Mouse (Mus musculus): ENCODE results near the gene Ppp4r2. TPM values are rescaled to one million over a fixed set of nuclear protein-coding genes. Genes with fewer than 3 reads are reported as not detected.

The Ppp4r2 gene
- total RNA-seq, 2 experiments from 2014 or later, result 71.9 to 85.0 TPM

- Histone ChIP-seq H3K27ac (no peak overlapping the region), H3K4me3 (no peak overlapping the region)
- TF ChIP-seq CTCF (IDR thresholded peaks at IDR 0.05), result no peak
- intact Hi-C loops (cut with DNase I), result no loop called here
- DNase-seq (ENCODE audit: extremely low spot score in 1 of 2, low spot score in 2 of 2), result no peak
These were observed 26.2 kb upstream of the Ppp4r2 start for GRCm38 (mm10) chr6:100807187-100807586.

- no peak for DNase-seq (ENCODE audit: extremely low spot score in 1 of 2, low spot score in 2 of 2)
- no peak overlapping the region for H3K4me3 ChIP-seq
- intact Hi-C loops (cut with DNase I), result no loop called here
- TF ChIP-seq CTCF (IDR thresholded peaks at IDR 0.05), result no peak
- H3K27ac ChIP-seq, result no peak overlapping the region
These were observed 25.7 kb upstream of the Ppp4r2 start for GRCm38 (mm10) chr6:100807746-100808145.

- TF ChIP-seq CTCF (IDR thresholded peaks at IDR 0.05), result no peak
- intact Hi-C loops (cut with DNase I), result no loop called here
- Histone ChIP-seq H3K27ac (no peak overlapping the region), H3K4me3 (no peak overlapping the region)
- no peak for DNase-seq (ENCODE audit: extremely low spot score in 1 of 2, low spot score in 2 of 2)
These were observed 25.1 kb upstream of the Ppp4r2 start for GRCm38 (mm10) chr6:100808221-100808778.

- no peak overlapping the region for H3K4me3 ChIP-seq
- no peak for DNase-seq (ENCODE audit: extremely low spot score in 1 of 2, low spot score in 2 of 2)
- H3K27ac ChIP-seq, result no peak overlapping the region
- no peak for TF ChIP-seq CTCF (IDR thresholded peaks at IDR 0.05)
- intact Hi-C loops (cut with DNase I), result no loop called here
These were observed 23.3 kb upstream of the Ppp4r2 start for GRCm38 (mm10) chr6:100810117-100810516.

GRCm38 (mm10) chr6:100811731-100812130, 21.7 kb upstream of the Ppp4r2 start:
- no peak overlapping the region for H3K27ac ChIP-seq
- H3K4me3 ChIP-seq, result no peak overlapping the region
- intact Hi-C loops (cut with DNase I), result no loop called here
- no peak for TF ChIP-seq CTCF (IDR thresholded peaks at IDR 0.05)
- DNase-seq (ENCODE audit: extremely low spot score in 1 of 2, low spot score in 2 of 2), result no peak

GRCm38 (mm10) chr6:100821367-100821766, 12.1 kb upstream of the Ppp4r2 start:
- Histone ChIP-seq H3K27ac (no peak overlapping the region), H3K4me3 (no peak overlapping the region)
- no peak for DNase-seq (ENCODE audit: extremely low spot score in 1 of 2, low spot score in 2 of 2)
- intact Hi-C loops (cut with DNase I), result no loop called here
- TF ChIP-seq CTCF (IDR thresholded peaks at IDR 0.05), result no peak

GRCm38 (mm10) chr6:100823356-100823755, 10.1 kb upstream of the Ppp4r2 start:
- DNase-seq (ENCODE audit: extremely low spot score in 1 of 2, low spot score in 2 of 2), result no peak
- Histone ChIP-seq H3K4me3 (no peak overlapping the region), H3K27ac (no peak overlapping the region)
- intact Hi-C loops (cut with DNase I), result no loop called here
- TF ChIP-seq CTCF (IDR thresholded peaks at IDR 0.05), result no peak

- H3K27ac ChIP-seq, result no peak overlapping the region
- intact Hi-C loops (cut with DNase I), result no loop called here
- no peak overlapping the region for H3K4me3 ChIP-seq
- TF ChIP-seq CTCF (IDR thresholded peaks at IDR 0.05), result no peak
- DNase-seq (ENCODE audit: extremely low spot score in 1 of 2, low spot score in 2 of 2), result no peak
These were observed 8.9 kb upstream of the Ppp4r2 start for GRCm38 (mm10) chr6:100824381-100824965.

- no peak for DNase-seq (ENCODE audit: extremely low spot score in 1 of 2, low spot score in 2 of 2)
- no peak for TF ChIP-seq CTCF (IDR thresholded peaks at IDR 0.05)
- intact Hi-C loops (cut with DNase I), result no loop called here
- Histone ChIP-seq H3K4me3 (no peak overlapping the region), H3K27ac (no peak overlapping the region)
These were observed 7.4 kb upstream of the Ppp4r2 start for GRCm38 (mm10) chr6:100826046-100826445.

GRCm38 (mm10) chr6:100828565-100828964, 4.9 kb upstream of the Ppp4r2 start:
- no peak overlapping the region for H3K27ac ChIP-seq
- intact Hi-C loops (cut with DNase I), result no loop called here
- no peak overlapping the region for H3K4me3 ChIP-seq
- no peak for TF ChIP-seq CTCF (IDR thresholded peaks at IDR 0.05)
- DNase-seq (ENCODE audit: extremely low spot score in 1 of 2, low spot score in 2 of 2), result no peak

- no peak for TF ChIP-seq CTCF (IDR thresholded peaks at IDR 0.05)
- no peak overlapping the region for H3K4me3 ChIP-seq
- no peak for DNase-seq (ENCODE audit: extremely low spot score in 1 of 2, low spot score in 2 of 2)
- intact Hi-C loops (cut with DNase I), result loop anchor here (5.0 to 10.0 kb wide), 3 partner anchors 97 to 1137 kb away; partner anchors contain the start of genes Gpr27 and Gxylt2
- no peak overlapping the region for H3K27ac ChIP-seq
These were observed 3.7 kb upstream of the Ppp4r2 start for GRCm38 (mm10) chr6:100829770-100830169.

- no peak for DNase-seq (ENCODE audit: extremely low spot score in 1 of 2, low spot score in 2 of 2)
- H3K4me3 ChIP-seq, result no peak overlapping the region
- TF ChIP-seq CTCF (IDR thresholded peaks at IDR 0.05), result no peak
- H3K27ac ChIP-seq, result no peak overlapping the region
- intact Hi-C loops (cut with DNase I), result loop anchor here (5.0 to 10.0 kb wide), 3 partner anchors 99 to 1139 kb away; partner anchors contain the start of genes Gpr27 and Gxylt2
These were observed 2.2 kb upstream of the Ppp4r2 start for GRCm38 (mm10) chr6:100831188-100831587.

GRCm38 (mm10) chr6:100831751-100832150, 1.7 kb upstream of the Ppp4r2 start:
- intact Hi-C loops (cut with DNase I), result loop anchor here (2.0 to 10.0 kb wide), 4 partner anchors 99 to 1139 kb away; partner anchors contain the start of genes Gpr27, Gxylt2 and Shq1
- no peak for TF ChIP-seq CTCF (IDR thresholded peaks at IDR 0.05)
- no peak for DNase-seq (ENCODE audit: extremely low spot score in 1 of 2, low spot score in 2 of 2)
- H3K4me3 ChIP-seq, result no peak overlapping the region
- no peak overlapping the region for H3K27ac ChIP-seq
